Mouse (Mus musculus) embryonic fibroblast, embryonic 13.5 days (primary cell): ENCODE results near the gene AI182371.

Experiments used
- CTCF ChIP-seq: IDR thresholded peaks from 2 replicates; pipeline ENCODE4 v1.5.1; 2011; ENCODE audit warnings: mild to moderate bottlenecking, control low read depth, low read length, moderate library complexity, borderline replicate concordance; ENCODE audit not compliant: insufficient read depth
- POLR2A ChIP-seq: IDR thresholded peaks from 2 replicates; pipeline ENCODE4 v1.6.1; 2011; ENCODE audit warnings: low read depth, mild to moderate bottlenecking, control low read depth, low read length, moderate library complexity

GRCm38 (mm10) chr2:35109141-35109923 is 8.0 kb upstream of the AI182371 start, which contains the start of gene Cntrl:
- TF ChIP-seq POLR2A (peak; percentile 68), CTCF (no peak)
